Mouse (Mus musculus) heart, embryonic 11.5 days (tissue): Measurements from ENCODE around the gene Agbl4. TPM values are rescaled to one million over a fixed set of nuclear protein-coding genes. Genes with fewer than 3 reads are reported as not detected.

Source experiments
- ATAC-seq: fragments of 200-750 bp; cut with Nextera tagmentation; replicated peaks from 2 replicates; pipeline ENCODE4 v1.8.0; 2017; ENCODE audit warnings: moderate library complexity; ENCODE audit not compliant: insufficient number of reproducible peaks, low FRiP score, low TSS enrichment
- H3K27ac ChIP-seq: fragments of 300-500 bp; sonication (generic); 2 replicates; pipeline ENCODE4 v1.5.1; 2014; ENCODE audit warnings: mild to moderate bottlenecking, low read depth, low read length
- H3K27me3 ChIP-seq: fragments of 300-500 bp; sonication (generic); 2 replicates; pipeline ENCODE4 v1.6.1; 2014; ENCODE audit warnings: mild to moderate bottlenecking, low read length, mixed read lengths; ENCODE audit not compliant: control insufficient read depth, insufficient read depth
- H3K36me3 ChIP-seq: fragments of 300-500 bp; sonication (generic); 2 replicates; pipeline ENCODE4 v1.6.1; 2014; ENCODE audit warnings: mild to moderate bottlenecking, low read length, moderate library complexity, mixed read lengths; ENCODE audit not compliant: control insufficient read depth, insufficient read depth
- H3K4me1 ChIP-seq: fragments of 300-500 bp; sonication (generic); 2 replicates; pipeline ENCODE4 v1.6.1; 2014; ENCODE audit warnings: low read length; ENCODE audit not compliant: control insufficient read depth, insufficient read depth
- H3K4me2 ChIP-seq: fragments of 300-500 bp; sonication (generic); 2 replicates; pipeline ENCODE4 v1.6.1; 2014; ENCODE audit warnings: mild to moderate bottlenecking, moderate library complexity
- H3K4me3 ChIP-seq: fragments of 300-500 bp; sonication (generic); 2 replicates; pipeline ENCODE4 v1.5.1; 2014; ENCODE audit warnings: low read depth, low read length
- H3K9ac ChIP-seq: fragments of 300-500 bp; sonication (generic); 2 replicates; pipeline ENCODE4 v1.6.1; 2014; ENCODE audit warnings: mild to moderate bottlenecking, low read depth, low read length, moderate library complexity
- H3K9me3 ChIP-seq: fragments of 300-500 bp; sonication (generic); replicated peaks from 2 replicates; pipeline ENCODE4 v1.6.1; 2016; ENCODE audit warnings: low read length; ENCODE audit not compliant: control insufficient read depth
- WGBS: fragments of 180-500 bp; shearing (Covaris S2); extraction: QIAGEN DNeasy Blood & Tissue Kit; methylation state at CpG from one replicate; pipeline ENCODE4 v1.1.7; 2014; ENCODE audit not compliant: insufficient replicate concordance; 5-methylcytosine and 5-hydroxymethylcytosine counted together
- polyA plus RNA-seq: library from polyadenylated mRNA; unstranded; fragments of >200 nt; fragmentation: Nextera tagmentation; extraction: Ambion mirVana; gene quantifications from 2 replicates; pipeline ENCODE4 v1.2.1, GENCODE M21; 2014

Agbl4 gene
- polyA plus RNA-seq, 1 experiment from 2014 or later = 0.90 TPM

- Histone ChIP-seq H3K9me3 (no peaks in the 10 kb centered on the region), H3K27ac (no peak overlapping the region), H3K36me3 (peaks cover 4% of the 10 kb centered on the region; the same call in 1 of the 2 replicates), H3K4me3 (no peak overlapping the region), H3K4me1 (peaks cover 5% of the 10 kb centered on the region; the same call in 1 of the 2 replicates), H3K4me2 (no peak overlapping the region), H3K27me3 (no peaks in the 10 kb centered on the region), H3K9ac (no peak overlapping the region)
- no peak for ATAC-seq
- WGBS = 80% methylated on average over 4 of the region's 4 CpGs
Measured at GRCm38 (mm10) chr4:111420955-111421354, 1023.5 kb downstream of the Agbl4 start.

DNA sequence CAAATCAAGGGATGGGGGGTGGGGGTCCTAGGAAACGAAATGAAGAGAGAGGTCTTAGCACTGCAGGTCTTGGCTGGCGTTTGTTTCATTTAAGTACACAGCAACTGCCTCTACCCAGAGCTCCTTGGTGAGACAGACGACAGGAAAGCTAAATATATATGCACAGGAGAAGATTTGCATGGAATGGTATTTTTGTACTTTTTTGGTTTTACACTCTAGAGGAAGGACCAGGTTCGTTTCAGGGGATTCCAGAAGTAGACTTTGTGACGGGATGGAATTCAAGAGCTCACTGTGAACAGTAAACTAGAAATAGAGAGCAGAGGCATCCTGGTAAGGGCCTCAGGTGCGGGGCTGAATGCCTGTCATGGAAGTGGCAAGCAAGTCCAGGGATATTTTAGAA lies 1024.3 kb downstream of the Agbl4 start:
- no peaks in the 10 kb centered on the region for H3K9me3 ChIP-seq
- H3K4me2 ChIP-seq = no peak overlapping the region
- 75% methylated on average over 6 of the region's 6 CpGs for WGBS

DNA sequence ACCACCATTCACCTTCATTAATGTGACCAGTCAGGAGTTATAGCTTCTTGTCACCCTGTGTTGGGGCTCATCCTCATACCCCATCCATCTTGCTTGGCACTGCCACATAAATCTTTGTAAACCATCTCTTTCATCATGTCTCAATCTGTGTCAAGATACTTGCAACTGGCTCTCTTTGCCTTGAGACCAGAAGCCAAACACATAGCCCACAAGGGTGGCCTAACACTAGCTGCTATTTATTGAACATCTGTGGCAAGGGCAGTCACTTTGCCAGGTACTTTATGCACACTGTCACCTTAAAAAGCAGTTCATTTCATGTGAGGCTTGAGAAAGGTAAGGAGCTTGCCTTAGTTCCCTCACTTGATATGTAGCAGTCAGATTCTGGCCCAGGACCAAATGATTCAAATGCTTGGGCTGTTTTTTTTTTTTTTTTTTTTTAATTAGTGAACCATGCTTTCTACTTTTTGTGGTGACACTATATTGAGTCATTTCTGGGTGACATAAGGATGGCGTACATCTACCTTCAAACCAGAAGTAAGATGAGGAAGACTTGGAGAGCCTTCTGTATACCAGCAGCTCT lies 1027.0 kb downstream of the Agbl4 start:
- Histone ChIP-seq H3K4me1 (peaks cover 5% of the 10 kb centered on the region; the same call in 1 of the 2 replicates), H3K27me3 (no peaks in the 10 kb centered on the region), H3K36me3 (no peaks in the 10 kb centered on the region), H3K27ac (no peak overlapping the region), H3K9ac (no peak overlapping the region), H3K9me3 (no peaks in the 10 kb centered on the region), H3K4me2 (no peak overlapping the region), H3K4me3 (no peak overlapping the region)
- WGBS = 91% methylated on average over 1 of the region's 1 CpGs
- no peak for ATAC-seq

More for the DNA sequence above, 1024.3 kb downstream of the Agbl4 start:
- Histone ChIP-seq H3K4me3 (no peak overlapping the region), H3K36me3 (peaks cover 4% of the 10 kb centered on the region; the same call in 1 of the 2 replicates), H3K9ac (no peak overlapping the region), H3K27ac (no peak overlapping the region), H3K27me3 (no peaks in the 10 kb centered on the region), H3K4me1 (peaks cover 2% of the 10 kb centered on the region; the same call in 1 of the 2 replicates)
- ATAC-seq = no peak

GRCm38 (mm10) chr4:111425170-111425569 lies 1027.7 kb downstream of the Agbl4 start:
- H3K4me1 ChIP-seq = peaks cover 5% of the 10 kb centered on the region; the same call in 1 of the 2 replicates
- H3K27ac ChIP-seq = no peak overlapping the region
- no peaks in the 10 kb centered on the region for H3K9me3 ChIP-seq
- 36% methylated on average over 6 of the region's 6 CpGs for WGBS
- H3K9ac ChIP-seq = no peak overlapping the region
- H3K36me3 ChIP-seq = no peaks in the 10 kb centered on the region
- ATAC-seq = peak; percentile 66
- H3K4me3 ChIP-seq = no peak overlapping the region
- no peak overlapping the region for H3K4me2 ChIP-seq
- no peaks in the 10 kb centered on the region for H3K27me3 ChIP-seq

GRCm38 (mm10) chr4:111431186-111431585 lies 1033.7 kb downstream of the Agbl4 start:
- ATAC-seq = no peak
- Histone ChIP-seq H3K9ac (no peak overlapping the region), H3K27ac (no peak overlapping the region), H3K27me3 (no peaks in the 10 kb centered on the region), H3K4me3 (no peak overlapping the region), H3K4me1 (peaks cover 3% of the 10 kb centered on the region; the same call in 1 of the 2 replicates), H3K4me2 (no peak overlapping the region), H3K36me3 (peaks cover 8% of the 10 kb centered on the region; the same call in 1 of the 2 replicates), H3K9me3 (no peaks in the 10 kb centered on the region)
- WGBS = 77% methylated on average over 2 of the region's 2 CpGs

DNA sequence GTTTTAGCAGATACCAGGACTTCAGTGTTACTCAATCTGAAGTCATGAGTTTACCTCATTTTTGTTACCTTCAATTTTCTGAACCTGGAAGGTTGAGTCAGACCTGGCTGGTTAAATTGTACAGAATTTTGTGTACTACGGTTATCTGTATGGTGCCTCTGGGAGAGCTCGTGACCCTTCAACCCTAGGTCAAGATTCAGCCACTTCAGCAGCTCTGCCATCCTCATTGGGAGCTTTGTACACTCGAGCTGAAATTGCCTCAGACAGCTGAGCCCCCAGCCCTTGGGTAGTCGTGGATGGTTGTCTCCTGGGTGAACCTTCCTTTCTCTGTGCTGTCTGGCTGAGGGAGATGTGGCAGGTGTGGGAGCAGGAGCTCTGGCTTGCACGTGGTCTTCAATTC lies 1034.6 kb downstream of the Agbl4 start:
- Histone ChIP-seq H3K36me3 (peaks cover 8% of the 10 kb centered on the region; the same call in 1 of the 2 replicates), H3K27ac (no peak overlapping the region), H3K4me1 (peaks cover 3% of the 10 kb centered on the region; the same call in 1 of the 2 replicates), H3K27me3 (no peaks in the 10 kb centered on the region), H3K4me3 (no peak overlapping the region), H3K4me2 (no peak overlapping the region), H3K9me3 (no peaks in the 10 kb centered on the region), H3K9ac (no peak overlapping the region)
- ATAC-seq = no peak
- 69% methylated on average over 5 of the region's 5 CpGs for WGBS

DNA sequence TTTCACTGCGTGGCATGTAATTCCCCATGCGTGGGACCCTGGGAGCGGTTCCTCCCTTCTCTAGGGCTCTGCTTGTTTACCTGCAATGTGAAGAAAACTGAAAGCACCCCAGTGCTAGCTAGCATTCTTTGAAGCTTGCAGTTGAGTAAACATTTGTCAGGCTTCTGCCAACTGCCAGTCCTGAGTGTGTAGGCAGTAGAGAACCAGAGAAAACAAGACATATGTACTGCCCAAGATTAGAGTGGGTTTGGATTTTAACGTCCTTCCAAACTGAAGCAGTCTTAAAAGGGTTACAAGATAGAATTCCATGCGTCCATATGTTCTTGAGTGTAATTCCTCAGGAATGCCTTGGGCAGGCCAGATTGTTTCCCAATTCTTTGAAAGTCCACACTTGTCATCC lies 1035.0 kb downstream of the Agbl4 start:
- H3K9ac ChIP-seq = no peak overlapping the region
- H3K9me3 ChIP-seq = no peaks in the 10 kb centered on the region
- H3K4me1 ChIP-seq = peaks cover 3% of the 10 kb centered on the region; the same call in 1 of the 2 replicates
- WGBS = 81% methylated on average over 5 of the region's 5 CpGs
- H3K4me3 ChIP-seq = no peak overlapping the region
- H3K27ac ChIP-seq = no peak overlapping the region
- no peaks in the 10 kb centered on the region for H3K27me3 ChIP-seq
- peaks cover 8% of the 10 kb centered on the region; the same call in 1 of the 2 replicates for H3K36me3 ChIP-seq
- ATAC-seq = no peak
- no peak overlapping the region for H3K4me2 ChIP-seq

DNA sequence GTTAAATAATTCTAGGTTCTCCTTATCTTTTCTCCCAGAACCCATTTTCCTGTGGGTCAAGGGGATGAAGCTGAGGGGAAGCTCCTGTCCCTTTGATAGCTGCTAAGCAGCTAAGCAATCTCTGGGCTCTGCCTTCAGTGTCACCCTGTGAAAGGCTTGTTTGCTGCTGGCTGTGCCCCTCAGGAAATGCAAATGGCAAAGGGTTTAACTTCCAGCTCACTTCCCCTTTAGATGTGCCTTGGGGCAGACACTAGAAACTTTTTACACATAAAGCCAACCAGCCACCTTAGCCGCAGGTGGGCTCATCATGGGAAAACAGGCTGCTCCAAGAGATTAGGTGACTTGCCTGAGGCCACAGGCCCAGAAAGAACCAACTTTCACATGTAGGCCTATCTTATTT lies 1044.2 kb downstream of the Agbl4 start:
- no peak for ATAC-seq
- H3K9ac ChIP-seq = no peak overlapping the region
- H3K36me3 ChIP-seq = no peaks in the 10 kb centered on the region
- H3K4me2 ChIP-seq = no peak overlapping the region
- H3K27ac ChIP-seq = no peak overlapping the region
- no peaks in the 10 kb centered on the region for H3K27me3 ChIP-seq
- WGBS = 85% methylated on average over 1 of the region's 1 CpGs
- H3K9me3 ChIP-seq = no peaks in the 10 kb centered on the region
- peaks cover 2% of the 10 kb centered on the region; the same call in 1 of the 2 replicates for H3K4me1 ChIP-seq
- no peak overlapping the region for H3K4me3 ChIP-seq
